Mouse (Mus musculus) brain, embryonic 14.5 days (tissue): ENCODE measurements around the gene Fv1. TPM values are rescaled to one million over a fixed set of nuclear protein-coding genes. Genes with fewer than 3 reads are reported as not detected.

Experiments used
- DNase-seq: peaks from one replicate; pipeline ENCODE4 v3.0.0-alpha.2; 2011; ENCODE audit warnings: low read depth
- CTCF ChIP-seq: fragments of 200-500 bp; IDR thresholded peaks from 2 replicates; pipeline ENCODE4 v1.5.1; 2012; ENCODE audit warnings: inconsistent platforms, mild to moderate bottlenecking, moderate library complexity, borderline replicate concordance; ENCODE audit not compliant: insufficient read depth, insufficient read length; ENCODE audit errors: extremely low read depth
- POLR2A ChIP-seq: fragments of 200-500 bp; IDR thresholded peaks from 2 replicates; pipeline ENCODE4 v1.6.1; 2012; ENCODE audit warnings: mild to moderate bottlenecking, inconsistent platforms, borderline replicate concordance; ENCODE audit not compliant: poor library complexity, insufficient read depth, insufficient read length, severe bottlenecking; ENCODE audit errors: extremely low read depth
- polyA plus RNA-seq: library from polyadenylated mRNA; depleted of rRNA; stranded (reverse); fragments of >200 nt; gene quantifications from 2 replicates; pipeline ENCODE4 v1.2.3, GENCODE M21; 2012

Fv1 gene
- polyA plus RNA-seq, 1 experiment, result 8.6 TPM

- no peak for DNase-seq
- TF ChIP-seq CTCF, result no peak; the same call in 1 of the 2 replicates
Measured at GRCm38 (mm10) chr4:147867563-147868449, 973 bp upstream of the Fv1 start.

GRCm38 (mm10) chr4:147869238-147869637, 459 bp downstream of the Fv1 start:
- DNase-seq, result no peak
- TF ChIP-seq CTCF (no peak), POLR2A (no peak)

- no peak for DNase-seq
- no peak for TF ChIP-seq POLR2A
- no peak for TF ChIP-seq CTCF
Measured at GRCm38 (mm10) chr4:147875852-147876575, 7.2 kb downstream of the Fv1 start.

- no peak for DNase-seq
- no peak for TF ChIP-seq POLR2A
- no peak for TF ChIP-seq CTCF
Measured at GRCm38 (mm10) chr4:147878537-147878936, 9.8 kb downstream of the Fv1 start.

- no peak for TF ChIP-seq CTCF
- no peak for TF ChIP-seq POLR2A
- no peak for DNase-seq
Measured at GRCm38 (mm10) chr4:147879456-147879855, 10.7 kb downstream of the Fv1 start.

- no peak for DNase-seq
- TF ChIP-seq POLR2A (no peak), CTCF (no peak)
Measured at GRCm38 (mm10) chr4:147879865-147880264, 11.1 kb downstream of the Fv1 start.

- TF ChIP-seq POLR2A, result no peak
- no peak for TF ChIP-seq CTCF
- no peak for DNase-seq
Measured at GRCm38 (mm10) chr4:147881792-147882191, 13.0 kb downstream of the Fv1 start.

- TF ChIP-seq CTCF (no peak), POLR2A (no peak)
Measured at GRCm38 (mm10) chr4:147883041-147883440, 14.3 kb downstream of the Fv1 start.

GRCm38 (mm10) chr4:147884138-147884537, 15.4 kb downstream of the Fv1 start:
- TF ChIP-seq POLR2A (no peak), CTCF (no peak)
- DNase-seq, result no peak

More at GRCm38 (mm10) chr4:147883041-147883440, 14.3 kb downstream of the Fv1 start:
- no peak for DNase-seq

- no peak for TF ChIP-seq CTCF
- TF ChIP-seq POLR2A, result no peak
- DNase-seq, result no peak
Measured at GRCm38 (mm10) chr4:147886158-147886557, 17.4 kb downstream of the Fv1 start.

GRCm38 (mm10) chr4:147887277-147887676, 18.5 kb downstream of the Fv1 start:
- TF ChIP-seq CTCF, result no peak
- no peak for TF ChIP-seq POLR2A
- DNase-seq, result no peak

GRCm38 (mm10) chr4:147888237-147888636, 19.5 kb downstream of the Fv1 start:
- DNase-seq, result no peak
- TF ChIP-seq POLR2A (no peak), CTCF (no peak)

GRCm38 (mm10) chr4:147890341-147890740, 21.6 kb downstream of the Fv1 start:
- no peak for TF ChIP-seq POLR2A
- no peak for TF ChIP-seq CTCF
- DNase-seq, result no peak
